Mouse (Mus musculus) regulatory T cell (primary cell): Measurements from ENCODE around the gene Olfr23.
"Not testable (repeated sequence)": the region's sequence is repeated elsewhere in the genome, so short reads cannot be mapped to it uniquely, and the experiment has no call there.

Experiments used
- in situ Hi-C: fragments of 300-600 bp; cut with MboI, MseI; formaldehyde crosslinking; loops from one replicate; pipeline ENCODE4 v1.15.1; 2025; ENCODE audit warnings: high pct_unique_total_duplicates

Olfr23 gene

DNA sequence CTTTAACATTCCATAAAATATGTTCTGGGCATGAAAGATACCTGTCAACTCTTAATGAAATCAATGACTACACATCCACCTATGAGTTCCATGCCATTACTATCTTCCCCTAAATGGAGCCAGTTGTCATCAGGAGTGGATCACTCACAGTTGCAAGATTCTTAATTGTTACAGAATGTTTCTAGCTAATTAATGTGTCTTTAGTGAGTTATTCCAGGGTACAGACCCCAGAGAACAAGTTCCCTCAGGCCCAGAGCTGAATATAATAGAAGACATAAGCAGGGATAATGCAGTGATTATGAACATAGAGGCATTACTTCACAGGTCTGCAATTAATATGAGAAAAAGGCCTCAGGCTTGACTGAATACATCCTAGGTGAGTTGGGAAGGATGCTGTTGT, at the start of gene Olfr23:
TSS of gene Olfr23 (plus strand) at position 301 of the 400 bp plus-strand sequence.
- in situ Hi-C loops = no loop called here

GRCm38 (mm10) chr11:73890671-73891070, 45.8 kb upstream of the Olfr23 start, which contains the start of gene Olfr394:
Gene Olfr394, minus strand, starts transcription at chr11:73890771.
- in situ Hi-C loops = no loop called here

DNA sequence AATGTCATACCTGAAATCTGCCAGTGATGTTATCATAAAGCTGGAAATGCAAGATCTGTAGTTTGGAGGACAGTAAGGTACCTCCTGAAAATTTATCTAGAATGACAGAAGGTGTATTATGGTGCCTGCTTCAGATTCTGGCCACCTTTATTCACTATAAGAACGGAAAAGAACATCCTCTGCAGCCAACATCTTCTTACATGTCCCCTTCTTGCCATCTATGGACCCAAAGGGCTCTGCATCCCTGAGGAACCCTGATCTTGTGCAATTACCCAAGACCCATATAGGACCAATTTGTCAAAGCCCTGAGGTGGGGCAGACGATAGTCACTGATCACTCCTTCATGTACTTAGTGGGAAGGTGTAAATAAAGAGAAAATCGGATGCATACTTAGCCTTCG, 27.3 kb upstream of the Olfr23 start, which contains the start of gene Olfr395:
TSS of gene Olfr395 (minus strand) at position 101 of the 400 bp plus-strand sequence.
- in situ Hi-C loops = not testable (repeated sequence)

GRCm38 (mm10) chr11:73960517-73960916, 24.0 kb downstream of the Olfr23 start, which contains the start of gene Olfr397:
Gene Olfr397, plus strand, starts transcription at chr11:73960817.
- in situ Hi-C loops = no loop called here

- in situ Hi-C loops = no loop called here
Observed at GRCm38 (mm10) chr11:73990307-73990706, 53.8 kb downstream of the Olfr23 start, which contains the start of gene Olfr398. Gene Olfr398, minus strand, starts transcription at chr11:73990407.
